Mouse (Mus musculus) bone marrow macrophage, adult 2 months (primary cell): Measurements from ENCODE around the gene Nr1h4. TPM values are rescaled to one million over a fixed set of nuclear protein-coding genes. Genes with fewer than 3 reads are reported as not detected.

Source experiments
- H3K27ac ChIP-seq: 2 replicates; pipeline ENCODE4 v1.5.1; 2012; ENCODE audit warnings: low read depth, low read length; ENCODE audit not compliant: insufficient read depth
- H3K4me1 ChIP-seq: 2 replicates; pipeline ENCODE4 v1.6.1; 2012; ENCODE audit warnings: low read length; ENCODE audit not compliant: control insufficient read depth, insufficient read depth
- H3K4me3 ChIP-seq: 2 replicates; pipeline ENCODE4 v1.5.1; 2012; ENCODE audit warnings: mild to moderate bottlenecking, low read length, moderate library complexity; ENCODE audit not compliant: insufficient read depth
- CTCF ChIP-seq: IDR thresholded peaks from 2 replicates; pipeline ENCODE4 v1.5.1; 2012; ENCODE audit warnings: low read depth, mild to moderate bottlenecking, low read length, moderate library complexity
- POLR2A ChIP-seq: IDR thresholded peaks from 2 replicates; pipeline ENCODE4 v1.6.1; 2012; ENCODE audit warnings: mild to moderate bottlenecking, low read depth, low read length, borderline replicate concordance
- polyA plus RNA-seq: library from polyadenylated mRNA; stranded (reverse); fragments of >200 nt; gene quantifications from 2 replicates; pipeline ENCODE4 v1.2.4, GENCODE M21; 2012; ENCODE audit not compliant: missing spikeins, insufficient read depth, insufficient read length

Nr1h4 gene
- polyA plus RNA-seq, 1 experiment, result not detected

- no peak overlapping the region for H3K4me3 ChIP-seq
- H3K4me1 ChIP-seq, result peaks cover 6% of the 10 kb centered on the region; the same call in 1 of the 2 replicates
- TF ChIP-seq POLR2A, result no peak
- TF ChIP-seq CTCF, result no peak
- no peak overlapping the region for H3K27ac ChIP-seq
Observed at GRCm38 (mm10) chr10:89522481-89522880, 10.9 kb downstream of the Nr1h4 start.

DNA sequence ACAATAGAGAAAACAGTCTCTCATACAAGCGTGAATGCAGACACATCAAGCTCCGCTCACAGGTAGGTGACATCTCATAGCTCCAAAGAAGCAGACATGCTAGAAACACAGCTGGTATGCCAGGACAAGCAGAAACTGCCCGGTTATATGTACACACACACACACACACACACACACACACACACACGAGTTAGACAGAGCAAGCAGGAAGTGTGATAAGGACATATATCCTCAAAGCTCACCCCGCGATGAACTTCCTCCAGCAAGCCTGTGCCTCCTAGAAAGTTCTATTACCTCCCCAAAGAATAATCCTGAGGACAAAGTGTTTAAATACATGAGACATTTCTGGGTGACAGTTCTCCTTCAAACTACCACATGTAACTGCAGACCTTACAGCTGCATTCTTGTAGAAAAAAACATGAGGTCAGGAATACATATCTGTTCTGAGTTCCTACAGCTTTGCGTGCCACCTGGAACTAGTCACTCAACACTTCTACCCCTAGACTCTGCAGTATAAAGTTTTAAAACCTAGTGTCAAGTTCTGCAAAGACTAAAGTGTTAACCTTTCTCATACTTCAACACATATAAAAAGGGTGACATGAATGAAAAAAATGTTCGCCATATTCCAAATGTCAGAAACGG lies 11.5 kb downstream of the Nr1h4 start:
- Histone ChIP-seq H3K4me1 (peaks cover 3% of the 10 kb centered on the region; the same call in 1 of the 2 replicates), H3K27ac (no peak overlapping the region), H3K4me3 (no peak overlapping the region)
- TF ChIP-seq CTCF, result no peak
- TF ChIP-seq POLR2A, result no peak

DNA sequence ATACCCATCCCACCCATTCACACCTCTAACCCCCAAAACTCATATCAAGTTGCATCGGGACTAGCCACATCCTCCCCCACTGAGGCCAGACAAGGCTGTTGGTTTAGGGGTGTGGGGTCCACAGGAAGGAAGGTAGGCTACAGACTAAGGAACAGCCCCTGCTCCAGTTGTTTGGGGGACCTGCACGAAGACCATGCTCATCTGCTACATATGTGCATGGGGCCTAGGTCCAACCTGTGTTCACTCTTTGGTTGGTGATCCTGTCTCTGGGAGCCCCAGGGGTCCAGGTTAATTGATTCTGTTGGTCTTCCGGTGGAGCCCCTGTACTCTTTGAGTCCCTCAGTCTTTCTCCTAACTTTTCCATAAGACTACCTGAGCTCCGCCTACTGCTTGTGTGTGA lies 13.0 kb downstream of the Nr1h4 start:
- TF ChIP-seq POLR2A, result no peak
- no peak for TF ChIP-seq CTCF
- Histone ChIP-seq H3K4me1 (peaks cover 3% of the 10 kb centered on the region; the same call in 1 of the 2 replicates), H3K4me3 (no peak overlapping the region), H3K27ac (no peak overlapping the region)

- Histone ChIP-seq H3K4me1 (peaks cover 3% of the 10 kb centered on the region; the same call in 1 of the 2 replicates), H3K4me3 (no peak overlapping the region), H3K27ac (no peak overlapping the region)
- TF ChIP-seq POLR2A, result no peak
- TF ChIP-seq CTCF, result no peak
Observed at GRCm38 (mm10) chr10:89519226-89519625, 14.2 kb downstream of the Nr1h4 start.

DNA sequence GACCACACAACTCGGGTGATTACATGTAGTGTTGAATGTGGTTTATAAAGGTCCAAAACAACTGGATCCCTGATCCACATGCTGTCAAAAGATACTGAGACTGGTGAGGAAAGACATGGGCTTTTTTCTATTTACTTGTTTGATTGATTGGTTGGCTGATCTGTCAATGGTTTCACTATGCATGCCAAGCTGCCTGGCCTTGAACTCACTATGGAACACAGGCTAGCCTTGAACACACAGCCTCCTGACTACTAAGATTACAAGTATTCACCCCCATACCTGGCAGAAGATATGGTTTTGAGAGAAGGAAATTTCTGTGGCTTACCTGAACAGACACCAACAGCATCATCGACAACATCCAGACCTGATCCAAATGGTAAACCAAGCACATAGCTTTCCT lies 15.0 kb downstream of the Nr1h4 start:
- Histone ChIP-seq H3K27ac (no peak overlapping the region), H3K4me1 (peaks cover 3% of the 10 kb centered on the region; the same call in 1 of the 2 replicates), H3K4me3 (no peak overlapping the region)
- TF ChIP-seq POLR2A (no peak), CTCF (no peak)

GRCm38 (mm10) chr10:89515813-89516212 lies 17.6 kb downstream of the Nr1h4 start:
- no peak overlapping the region for H3K4me3 ChIP-seq
- H3K27ac ChIP-seq, result no peak overlapping the region
- no peaks in the 10 kb centered on the region for H3K4me1 ChIP-seq
- TF ChIP-seq POLR2A, result no peak
- no peak for TF ChIP-seq CTCF

- Histone ChIP-seq H3K4me1 (no peaks in the 10 kb centered on the region), H3K27ac (no peak overlapping the region), H3K4me3 (no peak overlapping the region)
- TF ChIP-seq CTCF (no peak), POLR2A (no peak)
Observed at GRCm38 (mm10) chr10:89512562-89512961, 20.8 kb downstream of the Nr1h4 start.

- Histone ChIP-seq H3K4me1 (no peaks in the 10 kb centered on the region), H3K4me3 (no peak overlapping the region), H3K27ac (no peak overlapping the region)
- TF ChIP-seq POLR2A, result no peak
- no peak for TF ChIP-seq CTCF
Observed at GRCm38 (mm10) chr10:89510547-89510946, 22.8 kb downstream of the Nr1h4 start.

- Histone ChIP-seq H3K27ac (no peak overlapping the region), H3K4me3 (no peak overlapping the region), H3K4me1 (no peaks in the 10 kb centered on the region)
- TF ChIP-seq CTCF (no peak), POLR2A (no peak)
Observed at GRCm38 (mm10) chr10:89508567-89508966, 24.8 kb downstream of the Nr1h4 start.

DNA sequence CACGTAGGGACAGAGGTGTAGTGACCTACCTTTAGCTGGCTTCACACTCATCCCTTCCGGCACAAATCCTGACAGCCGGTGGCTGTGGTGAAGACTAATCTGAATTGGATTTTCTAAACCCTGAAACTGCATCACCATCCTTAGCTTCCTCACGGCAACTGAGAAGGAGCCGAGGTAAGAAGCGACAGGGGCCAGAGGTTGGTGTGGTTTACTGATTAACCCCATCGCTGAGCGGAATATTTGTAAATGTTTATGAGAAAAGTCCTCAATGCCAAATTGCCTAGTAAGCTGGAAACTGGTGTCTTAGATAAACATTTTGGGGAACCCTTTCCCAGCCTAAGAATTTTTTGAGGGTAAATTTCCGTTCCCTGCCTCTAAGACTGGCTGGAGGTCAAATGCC lies 26.9 kb downstream of the Nr1h4 start:
- no peaks in the 10 kb centered on the region for H3K4me1 ChIP-seq
- no peak overlapping the region for H3K4me3 ChIP-seq

DNA sequence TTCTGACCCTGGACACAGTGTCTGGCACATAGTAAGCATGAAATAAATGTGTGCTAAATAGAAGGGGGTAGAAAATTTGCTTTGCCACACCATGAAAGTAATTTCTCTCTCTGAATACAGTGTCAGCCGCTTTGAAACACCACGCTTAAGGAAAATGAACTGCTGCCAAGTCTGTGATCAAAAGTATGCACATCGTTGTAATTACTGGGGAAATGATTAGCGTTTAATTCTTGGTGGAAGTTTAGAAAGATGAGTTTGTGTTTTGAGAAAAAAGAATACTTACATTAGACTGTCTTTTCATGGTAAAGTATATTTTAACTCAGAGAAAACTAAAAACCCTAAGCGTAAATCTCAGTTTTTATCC lies 27.8 kb downstream of the Nr1h4 start:
- Histone ChIP-seq H3K4me1 (no peaks in the 10 kb centered on the region), H3K4me3 (no peak overlapping the region), H3K27ac (no peak overlapping the region)
- TF ChIP-seq POLR2A, result no peak
- no peak for TF ChIP-seq CTCF

More for the DNA sequence above, 26.9 kb downstream of the Nr1h4 start:
- TF ChIP-seq CTCF, result no peak
- TF ChIP-seq POLR2A, result no peak
- H3K27ac ChIP-seq, result no peak overlapping the region
